Mouse (Mus musculus) frontal cortex, postnatal 14 days (tissue): ENCODE data around the gene Ms4a4c.
"Not testable (repeated sequence)": the region's sequence is repeated elsewhere in the genome, so short reads cannot be mapped to it uniquely, and the experiment has no call there.

Source experiments
- DNase-seq, 2 experiments: peaks; one replicate each; pipeline ENCODE4 v3.0.0; 2022; ENCODE audit warnings: low spot score in 2 of 2

Ms4a4c gene

GRCm38 (mm10) chr19:11464795-11465194 is 60.2 kb downstream of the Ms4a4c start:
- DNase-seq = not testable (repeated sequence)

- DNase-seq = no peak
Measured at GRCm38 (mm10) chr19:11466471-11466870, 61.9 kb downstream of the Ms4a4c start.

- DNase-seq = not testable (repeated sequence)
Measured at GRCm38 (mm10) chr19:11468361-11468760, 63.8 kb downstream of the Ms4a4c start.

- not testable (repeated sequence) for DNase-seq
Measured at GRCm38 (mm10) chr19:11469215-11469614, 64.6 kb downstream of the Ms4a4c start, which contains the start of gene Ms4a6c. TSS of gene Ms4a6c (plus strand) at chr19:11469366.
